Mouse (Mus musculus): ENCODE data around the gene D6Ertd527e.

- no peak for TF ChIP-seq CTCF (IDR thresholded peaks at IDR 0.05; ENCODE audit: low read depth)
- no peak for TF ChIP-seq EP300 (IDR thresholded peaks at IDR 0.05; ENCODE audit: low read depth)
Measured at GRCm38 (mm10) chr6:87139796-87140553, 35.4 kb downstream of the D6Ertd527e start.
